Mouse (Mus musculus): Measurements from ENCODE around the gene Lcn4. TPM values are rescaled to one million over a fixed set of nuclear protein-coding genes. Genes with fewer than 3 reads are reported as not detected.
A peak's percentile ranks its signal among the peaks of the same experiment; 100 is the strongest.
"Not testable (repeated sequence)": the region's sequence is repeated elsewhere in the genome, so short reads cannot be mapped to it uniquely, and the experiment has no call there.

Lcn4 gene
- total RNA-seq (2022): not detected

DNA sequence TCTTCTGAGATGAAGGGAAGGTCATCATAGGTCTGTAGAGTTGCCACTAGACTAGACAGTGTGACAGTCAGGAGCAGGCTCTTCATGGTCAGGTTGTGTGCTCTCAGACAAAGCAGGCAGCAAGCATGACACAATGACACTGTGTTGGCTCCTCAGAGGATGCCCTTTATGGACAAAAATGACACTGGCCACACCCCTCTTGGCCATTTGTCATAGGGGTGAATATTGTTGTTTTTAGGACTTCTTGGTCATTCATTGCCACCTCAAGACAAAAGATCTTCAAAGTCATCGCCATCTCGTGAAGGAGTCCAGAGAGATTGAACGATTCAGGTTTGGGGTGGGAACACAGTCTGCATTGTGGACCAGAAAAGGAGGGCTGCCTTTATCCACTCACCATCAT is at the start of gene Lcn4:
TSS of gene Lcn4 (minus strand) at position 101 of the 400 bp plus-strand sequence.
- DNase-seq (ENCODE audit: low spot score in 2 of 2): no peak

DNA sequence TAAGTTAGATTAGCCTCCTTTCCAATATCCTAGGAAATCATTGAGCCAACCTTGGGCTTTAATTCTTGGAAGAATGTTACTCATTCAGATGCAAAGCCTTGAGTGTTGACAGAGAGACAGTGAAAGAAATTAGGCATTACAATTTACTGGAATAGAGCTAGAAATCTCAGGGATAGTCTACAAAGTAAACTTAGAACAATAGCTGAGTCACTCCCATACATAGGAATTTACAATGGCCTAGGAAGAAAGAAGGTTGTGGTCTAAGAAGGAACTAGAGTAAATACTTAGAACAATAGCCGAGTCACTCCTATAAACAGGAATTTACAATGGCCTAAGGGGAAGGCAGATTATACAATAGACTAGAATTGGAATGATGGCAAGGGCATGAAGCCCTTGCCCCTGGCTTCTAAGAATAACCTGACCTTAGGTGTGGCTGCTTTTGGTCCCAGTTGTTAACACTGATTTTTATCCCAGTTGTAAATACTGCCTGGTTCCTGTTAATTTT is 15.1 kb upstream of the Lcn4 start:
- DNase-seq (ENCODE audit: low spot score in 2 of 2): no peak

DNA sequence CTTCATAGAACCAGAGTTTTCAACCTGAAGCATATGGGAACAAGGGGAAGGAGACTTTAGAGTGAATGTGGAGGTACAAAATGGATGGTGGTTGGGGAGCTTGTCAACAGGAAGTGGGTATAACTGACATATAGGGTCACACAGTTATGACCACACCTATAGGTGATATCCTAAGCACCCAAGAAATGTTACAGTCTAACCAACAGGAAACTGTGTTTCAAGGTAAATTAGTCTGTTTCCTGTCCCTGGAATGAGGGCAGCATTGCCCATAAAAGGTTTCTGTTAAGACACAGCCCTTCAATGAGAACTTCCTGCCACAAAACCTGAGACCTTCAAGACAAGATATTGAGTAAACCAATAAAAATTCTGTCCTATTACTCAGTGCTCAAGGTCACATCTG is 2.3 kb downstream of the Lcn4 start:
- no peak for DNase-seq (ENCODE audit: low spot score in 2 of 2)

DNA sequence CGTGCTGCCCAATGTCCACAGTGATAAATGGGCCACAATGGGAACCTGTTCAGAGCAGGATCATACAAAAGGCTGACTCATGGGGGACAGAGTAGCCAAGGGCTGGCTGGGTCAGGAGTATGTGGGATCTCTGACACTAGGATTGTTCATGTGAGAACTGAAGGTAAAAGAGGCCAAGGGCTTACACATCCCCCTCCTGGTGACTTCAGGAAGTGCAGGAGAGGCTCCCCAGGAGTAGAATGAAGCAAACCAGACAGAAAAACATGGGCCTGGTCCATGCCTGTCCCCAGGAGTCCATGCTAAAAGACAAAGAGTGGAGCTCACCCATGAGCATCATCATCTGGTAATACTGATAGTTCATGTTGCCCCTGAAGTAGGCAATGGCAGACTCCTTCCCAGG is 7.5 kb downstream of the Lcn4 start:
- DNase-seq (ENCODE audit: low spot score in 2 of 2): not testable (repeated sequence)

DNA sequence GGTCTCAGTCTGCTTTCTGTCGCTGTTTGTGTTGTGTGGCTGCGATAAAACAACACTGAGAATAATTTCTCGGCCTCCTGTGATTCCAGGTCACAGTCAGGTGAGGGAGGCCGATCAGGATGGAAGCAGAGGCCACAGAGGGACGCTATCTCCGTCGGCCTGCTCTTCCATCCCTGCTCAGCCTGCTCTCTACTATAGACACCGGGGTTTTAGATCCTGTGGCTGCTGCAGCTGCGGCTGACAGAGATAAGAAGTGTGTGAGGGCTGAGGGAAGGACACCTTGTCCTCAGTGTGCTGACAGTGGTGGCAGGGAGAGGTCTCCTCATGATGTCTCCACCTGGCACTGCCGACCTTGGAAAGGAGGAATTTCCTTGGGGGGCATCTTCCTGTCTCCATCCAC is 8.0 kb downstream of the Lcn4 start:
- no peak for DNase-seq (ENCODE audit: low spot score in 2 of 2)

DNA sequence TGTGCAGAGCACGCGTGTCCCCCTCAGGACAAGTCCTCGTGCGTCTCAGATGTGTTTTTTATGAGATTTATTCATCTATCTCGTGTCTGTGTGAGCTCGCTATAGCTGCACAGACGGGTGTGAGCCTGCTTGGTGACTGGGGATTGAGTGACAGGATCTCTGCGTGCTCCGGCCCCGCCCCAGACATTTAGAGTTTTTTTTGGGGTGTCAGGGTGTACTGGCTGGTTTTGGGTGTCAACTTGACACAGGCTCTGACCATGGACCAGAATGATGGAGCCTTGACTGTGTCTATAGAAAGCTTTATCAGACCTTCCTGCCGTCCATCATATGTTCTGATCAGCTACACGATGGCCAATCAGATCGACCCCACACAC is 8.6 kb downstream of the Lcn4 start:
- DNase-seq (ENCODE audit: low spot score in 2 of 2): no peak

DNA sequence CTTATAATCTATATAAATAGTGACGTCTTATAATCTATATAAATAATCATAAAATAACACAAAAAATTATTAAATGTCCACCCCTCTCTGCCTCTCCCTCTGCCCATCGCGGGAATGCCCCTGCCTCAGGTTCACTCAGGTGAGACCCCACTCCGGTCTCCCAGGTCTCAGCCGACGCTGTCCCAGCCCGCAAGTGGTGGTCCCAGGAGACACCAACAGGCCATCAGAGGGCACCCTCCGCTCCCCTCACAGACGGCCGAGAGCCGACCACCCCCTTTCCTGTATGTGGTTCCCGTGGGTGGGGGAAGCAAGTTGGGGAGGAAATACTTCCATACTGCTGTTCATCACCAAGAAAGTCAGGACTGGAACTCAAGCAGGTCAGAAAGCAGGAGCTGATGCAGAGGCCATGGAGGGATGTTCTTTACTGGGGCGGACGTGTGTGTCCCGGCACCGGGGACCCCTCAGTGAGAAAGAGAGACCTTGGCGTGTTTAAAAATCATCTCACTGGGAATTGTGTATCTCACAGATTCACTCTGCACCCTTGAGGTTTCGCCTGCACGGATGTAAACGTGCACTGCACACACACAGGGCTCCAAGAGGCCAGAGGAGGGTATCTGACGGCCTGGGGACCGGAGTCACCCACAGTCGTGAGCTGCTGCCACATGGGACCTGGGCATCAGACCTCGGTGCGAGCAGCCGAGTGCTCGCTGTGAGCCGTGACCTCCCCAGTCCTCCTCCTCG is 9.1 kb downstream of the Lcn4 start:
- DNase-seq (ENCODE audit: low spot score in 2 of 2): no peak

DNA sequence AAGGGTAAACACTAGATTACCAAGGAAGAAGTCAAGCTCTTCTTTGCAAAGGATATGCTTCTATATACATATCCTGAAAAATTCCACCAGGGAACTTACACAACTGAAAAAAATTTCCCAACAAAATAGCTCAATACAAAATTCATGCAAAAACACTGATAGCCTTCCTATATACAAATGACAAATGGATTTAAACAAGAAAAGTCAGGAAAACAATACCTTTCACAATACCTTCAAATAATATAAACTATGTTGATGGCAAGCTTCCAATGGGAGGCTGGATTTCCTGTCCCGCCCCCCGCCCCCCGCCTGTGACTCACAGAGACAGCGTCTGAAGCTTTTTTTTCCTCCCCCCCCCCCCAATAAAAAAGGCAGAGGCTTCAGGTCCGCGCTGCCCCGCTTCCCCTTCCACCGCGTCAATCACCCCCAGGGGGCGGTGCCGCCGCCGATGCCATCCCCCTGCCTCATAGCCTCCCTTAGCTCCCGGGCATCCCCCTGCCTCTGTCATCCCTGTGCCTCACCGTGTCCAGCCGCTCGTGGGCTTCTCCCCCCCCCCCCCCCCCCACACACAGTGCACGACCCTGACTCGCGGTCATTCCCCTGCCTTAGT is 9.8 kb downstream of the Lcn4 start:
- no peak for DNase-seq (ENCODE audit: low spot score in 2 of 2)

DNA sequence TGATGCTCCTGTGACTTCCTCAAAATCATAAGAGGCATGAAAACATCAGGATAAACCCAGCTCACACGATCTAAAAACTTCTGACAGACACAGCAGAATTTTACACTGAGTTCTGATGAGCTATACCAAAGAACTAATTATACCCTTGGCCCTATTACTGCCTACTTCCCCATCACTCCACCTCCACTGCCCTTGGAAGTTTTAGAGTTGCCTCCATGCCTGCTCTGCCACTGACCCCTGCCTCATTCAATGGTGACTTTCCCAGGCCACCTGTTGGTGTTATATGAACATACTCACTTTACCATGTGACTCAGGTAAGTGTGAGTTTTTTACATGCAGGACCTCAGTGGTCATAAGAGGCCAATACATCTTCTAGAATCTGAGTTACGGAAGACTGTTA is 13.7 kb downstream of the Lcn4 start:
- DNase-seq (ENCODE audit: low spot score in 2 of 2): no peak

DNA sequence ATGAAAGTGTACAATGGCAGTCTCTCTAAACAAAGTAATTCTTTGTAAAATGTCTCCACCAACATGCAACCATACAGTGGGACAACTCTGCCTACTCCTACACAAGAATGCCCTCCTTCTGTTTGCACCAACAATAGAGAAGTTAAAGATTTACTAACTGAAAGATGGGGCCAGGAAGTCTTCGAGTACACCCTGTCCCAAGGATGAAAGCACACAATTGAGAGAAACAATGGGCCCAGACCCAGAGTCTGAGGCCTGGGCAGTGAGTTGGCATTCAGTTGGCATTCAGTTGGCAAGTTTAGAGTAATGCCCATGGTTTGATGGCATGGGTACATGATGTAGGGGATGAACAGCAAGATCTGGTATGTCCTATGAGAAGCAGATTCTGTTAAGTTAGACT is 16.4 kb downstream of the Lcn4 start:
- no peak for DNase-seq (ENCODE audit: low spot score in 2 of 2)

DNA sequence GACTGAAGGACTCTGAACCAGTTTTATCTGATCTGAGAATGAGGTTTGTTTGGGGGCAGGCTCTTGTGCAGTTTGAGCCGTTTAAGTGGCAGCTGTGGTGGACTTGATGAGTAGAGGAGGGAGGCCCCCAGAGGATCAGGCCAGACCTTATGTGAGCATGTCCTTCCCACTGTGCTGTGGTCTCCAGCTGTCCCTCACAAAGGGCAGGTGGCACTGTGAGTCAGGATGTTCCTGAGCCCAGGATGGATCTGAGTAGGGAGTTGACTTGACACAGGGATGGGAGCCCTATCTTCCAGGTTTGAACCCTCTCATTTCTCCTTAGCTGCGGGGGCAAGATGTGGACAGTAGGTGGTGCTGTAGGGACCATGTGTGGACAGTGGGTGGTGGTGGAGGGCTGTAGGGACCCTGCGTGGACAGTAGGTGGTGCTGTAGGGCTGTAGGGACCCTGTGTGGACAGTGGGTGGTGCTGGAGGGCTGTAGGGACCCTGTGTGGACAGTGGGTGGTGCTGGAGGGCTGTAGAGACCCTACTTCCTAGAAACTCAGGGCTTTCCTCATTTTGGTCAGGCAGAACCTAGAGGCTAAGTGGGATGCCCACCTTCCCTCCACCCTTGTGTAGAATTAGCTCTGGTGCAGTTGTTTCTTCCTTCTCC is 24.3 kb downstream of the Lcn4 start:
- DNase-seq (ENCODE audit: low spot score in 2 of 2): peak; percentile 68 to 77

DNA sequence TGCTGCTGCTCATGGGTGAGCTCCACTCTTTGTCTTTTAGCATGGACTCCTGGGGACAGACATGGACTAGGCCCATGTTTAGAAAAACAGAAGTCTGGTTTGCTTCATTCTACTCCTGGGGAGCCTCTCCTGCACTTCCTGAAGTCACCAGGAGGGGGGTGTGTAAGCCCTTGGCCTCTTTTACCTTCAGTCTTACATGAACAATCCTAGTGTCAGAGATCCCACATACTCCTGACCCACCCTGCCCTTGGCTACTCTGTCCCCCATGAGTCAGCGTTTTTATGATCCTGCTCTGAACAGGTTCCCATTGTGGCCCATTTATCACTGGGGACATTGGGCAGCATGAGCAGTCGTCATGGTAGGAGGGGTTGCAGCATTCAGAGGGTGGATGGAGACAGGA is 27.1 kb downstream of the Lcn4 start:
- DNase-seq (ENCODE audit: low spot score in 2 of 2): no peak

DNA sequence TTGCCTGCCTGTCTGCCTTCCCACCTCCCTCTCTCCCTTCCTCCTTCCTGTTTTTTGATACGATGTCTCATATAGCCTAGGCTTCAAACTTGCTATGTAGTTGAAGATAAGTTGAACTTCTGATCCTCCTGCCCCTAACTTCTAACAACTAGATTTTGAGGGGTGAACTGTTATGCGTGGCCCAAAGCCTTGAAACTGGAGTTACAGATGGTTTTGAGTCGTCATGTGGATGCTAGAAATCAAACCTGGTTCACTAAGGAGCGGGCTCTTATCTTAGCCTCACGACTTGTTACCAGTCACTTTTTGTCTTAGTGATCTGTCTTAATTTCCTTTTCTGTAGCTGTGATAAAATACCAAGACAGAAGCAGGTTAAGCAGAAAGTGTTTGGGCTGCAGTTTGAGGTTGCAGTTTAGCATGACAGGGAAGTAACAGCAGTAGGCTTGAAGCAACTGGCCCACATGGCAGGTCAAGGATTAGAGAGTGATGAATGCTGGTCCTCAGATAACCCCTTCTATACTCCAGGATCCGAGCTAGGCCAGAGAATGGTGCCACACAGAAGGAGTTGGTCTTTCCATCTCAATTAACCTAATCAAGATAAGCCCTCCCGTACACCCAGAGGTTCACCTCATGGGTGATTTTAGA is 30.0 kb downstream of the Lcn4 start:
- DNase-seq (ENCODE audit: low spot score in 2 of 2): no peak

DNA sequence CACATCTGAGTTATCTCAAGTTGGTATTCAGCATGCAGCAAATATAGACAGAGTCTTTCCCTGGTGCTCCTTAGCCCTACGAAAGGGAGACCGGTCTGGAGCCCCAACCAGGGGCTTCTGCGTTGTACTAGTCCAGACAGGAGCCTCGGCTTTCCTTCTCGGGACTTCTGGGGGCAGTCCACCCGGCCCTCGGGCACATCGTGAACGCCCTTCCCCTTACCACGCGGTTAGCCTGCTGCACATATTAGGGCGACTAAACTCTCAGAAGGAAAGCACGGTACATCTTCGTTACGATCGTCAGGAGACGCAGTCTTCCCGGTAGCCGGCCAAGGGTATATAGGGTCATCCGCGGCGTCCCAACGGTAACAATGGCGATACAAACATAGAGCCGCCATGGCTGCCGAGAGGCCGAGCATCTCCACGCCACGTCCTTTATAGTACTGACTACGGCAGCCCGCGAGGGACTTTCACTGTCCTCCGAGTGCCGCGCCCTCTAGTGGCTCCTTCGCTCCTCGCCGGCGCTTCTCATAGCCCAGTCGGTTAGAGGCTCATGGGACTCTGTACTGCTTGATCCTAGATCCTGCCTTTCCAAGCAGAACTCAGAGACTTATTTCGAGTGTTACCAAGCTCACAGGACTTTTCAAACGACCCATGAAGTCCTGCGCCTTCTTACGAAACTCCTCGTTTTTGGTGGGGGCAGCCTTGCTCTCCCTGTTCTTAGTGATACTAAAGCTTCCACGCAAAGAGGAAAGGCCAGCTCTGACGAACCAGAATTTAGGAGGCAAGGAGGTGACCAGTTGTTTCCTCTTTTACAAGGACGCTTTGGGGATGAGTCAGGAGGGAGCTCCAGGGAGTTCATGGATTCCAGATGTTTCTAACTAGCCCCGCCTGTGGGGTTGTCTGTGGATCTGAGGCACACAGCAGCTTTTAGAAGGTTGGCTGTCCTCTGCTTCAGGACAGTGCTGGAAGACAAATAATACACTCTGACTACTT is 30.9 kb downstream of the Lcn4 start:
- DNase-seq (ENCODE audit: low spot score in 2 of 2): peak; percentile 91 to 98

DNA sequence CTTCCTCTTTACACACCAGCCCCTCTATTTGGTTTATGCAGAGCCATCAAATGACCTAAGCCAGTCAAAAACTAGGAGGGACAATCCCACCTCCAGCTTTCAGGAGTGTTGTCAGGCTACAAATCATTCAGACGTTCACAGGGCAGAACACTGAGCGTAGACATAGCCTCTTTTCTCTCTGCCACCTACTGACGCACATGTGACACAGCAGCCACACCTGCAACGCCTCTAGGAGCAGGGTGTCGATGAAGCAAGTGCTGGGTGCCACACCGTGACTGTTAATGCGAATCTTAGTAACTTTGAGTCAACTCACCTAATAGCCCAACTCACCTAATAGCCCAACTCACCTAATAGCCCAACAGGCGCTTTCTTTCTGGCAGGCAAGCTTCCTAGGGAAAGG is 32.0 kb downstream of the Lcn4 start:
- DNase-seq (ENCODE audit: low spot score in 2 of 2): no peak

DNA sequence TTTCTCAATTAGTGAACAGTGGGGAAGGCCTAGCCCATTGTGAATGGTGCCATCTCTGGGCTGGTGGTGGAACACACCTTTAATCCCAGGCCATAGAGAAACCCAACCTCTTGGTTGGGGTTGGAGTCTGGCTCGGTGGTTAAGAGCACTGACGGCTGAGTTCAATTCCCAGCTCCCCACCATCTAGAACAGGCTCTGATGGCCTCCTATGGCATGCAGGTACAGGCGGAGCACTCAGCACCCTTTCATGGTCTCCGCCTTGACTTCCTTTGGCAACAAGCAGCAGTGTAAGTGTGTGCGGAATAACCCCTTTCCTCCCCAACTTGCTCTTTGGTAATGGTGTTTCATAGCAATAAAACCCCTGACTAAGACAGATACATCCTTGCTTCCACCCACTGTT is 32.5 kb downstream of the Lcn4 start:
- no peak for DNase-seq (ENCODE audit: low spot score in 2 of 2)

DNA sequence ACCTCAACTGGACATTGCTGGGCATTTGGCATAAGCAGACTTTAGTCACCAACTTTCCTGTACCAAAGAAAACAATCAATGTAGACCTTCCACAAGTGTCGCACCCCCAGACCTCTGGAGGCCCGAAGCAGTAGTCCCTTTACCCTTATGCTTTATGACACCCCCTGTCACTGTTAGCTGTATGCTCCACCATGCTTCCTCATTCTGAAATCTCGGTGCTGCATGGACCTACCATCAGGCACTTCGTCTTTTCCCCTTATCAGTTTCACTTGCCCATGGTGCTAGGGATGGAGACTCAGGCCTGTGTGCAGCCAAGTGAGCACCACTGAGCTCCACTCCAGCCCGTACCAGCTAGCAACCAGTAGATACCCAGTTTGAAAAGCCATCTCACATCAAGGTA is 33.0 kb downstream of the Lcn4 start:
- no peak for DNase-seq (ENCODE audit: low spot score in 2 of 2)

DNA sequence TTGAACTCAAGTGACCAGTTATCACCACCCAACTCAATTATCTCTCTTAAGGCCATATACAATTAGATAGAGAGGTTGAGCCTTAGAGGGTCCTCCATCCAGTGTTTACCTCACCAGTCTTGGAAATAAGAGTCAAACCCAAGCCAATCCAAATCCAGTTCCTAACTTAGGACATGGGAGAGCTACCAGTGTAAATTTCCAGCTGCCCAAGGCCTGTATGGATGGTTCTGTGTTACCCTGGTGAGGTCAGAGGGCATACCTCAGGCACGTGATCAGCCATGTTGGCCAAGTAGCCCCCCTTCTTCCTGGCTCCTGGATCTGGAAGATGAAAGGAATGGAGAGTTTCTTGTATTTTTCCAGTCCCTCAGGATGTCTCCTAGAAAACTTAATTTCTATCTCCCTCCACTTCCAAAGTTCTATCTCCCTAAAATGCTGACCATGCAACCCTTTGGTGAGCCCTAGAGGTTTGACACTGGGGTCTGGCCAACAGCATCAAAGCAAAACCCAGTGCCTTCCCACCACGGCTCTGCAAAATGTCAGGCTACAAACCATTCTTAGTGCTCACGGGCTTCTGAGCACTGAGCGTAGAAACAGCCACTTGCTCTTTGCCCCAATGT is 33.7 kb downstream of the Lcn4 start:
- no peak for DNase-seq (ENCODE audit: low spot score in 2 of 2)

DNA sequence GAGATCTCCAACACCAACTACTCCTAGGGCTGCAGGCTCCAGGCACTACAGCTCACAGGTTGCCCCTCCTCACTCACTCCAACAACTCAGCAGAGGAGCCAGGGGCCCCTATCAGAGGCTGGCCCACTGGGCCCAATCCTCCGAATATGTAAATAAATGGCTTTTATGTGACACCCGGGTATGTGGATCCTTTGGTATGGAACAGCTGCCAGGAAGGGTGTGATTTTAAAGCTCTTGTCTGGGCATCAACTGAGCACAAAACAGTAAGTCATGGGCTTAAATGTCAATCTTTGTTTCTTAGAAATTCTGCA is 34.8 kb downstream of the Lcn4 start:
- DNase-seq (ENCODE audit: low spot score in 2 of 2): no peak

DNA sequence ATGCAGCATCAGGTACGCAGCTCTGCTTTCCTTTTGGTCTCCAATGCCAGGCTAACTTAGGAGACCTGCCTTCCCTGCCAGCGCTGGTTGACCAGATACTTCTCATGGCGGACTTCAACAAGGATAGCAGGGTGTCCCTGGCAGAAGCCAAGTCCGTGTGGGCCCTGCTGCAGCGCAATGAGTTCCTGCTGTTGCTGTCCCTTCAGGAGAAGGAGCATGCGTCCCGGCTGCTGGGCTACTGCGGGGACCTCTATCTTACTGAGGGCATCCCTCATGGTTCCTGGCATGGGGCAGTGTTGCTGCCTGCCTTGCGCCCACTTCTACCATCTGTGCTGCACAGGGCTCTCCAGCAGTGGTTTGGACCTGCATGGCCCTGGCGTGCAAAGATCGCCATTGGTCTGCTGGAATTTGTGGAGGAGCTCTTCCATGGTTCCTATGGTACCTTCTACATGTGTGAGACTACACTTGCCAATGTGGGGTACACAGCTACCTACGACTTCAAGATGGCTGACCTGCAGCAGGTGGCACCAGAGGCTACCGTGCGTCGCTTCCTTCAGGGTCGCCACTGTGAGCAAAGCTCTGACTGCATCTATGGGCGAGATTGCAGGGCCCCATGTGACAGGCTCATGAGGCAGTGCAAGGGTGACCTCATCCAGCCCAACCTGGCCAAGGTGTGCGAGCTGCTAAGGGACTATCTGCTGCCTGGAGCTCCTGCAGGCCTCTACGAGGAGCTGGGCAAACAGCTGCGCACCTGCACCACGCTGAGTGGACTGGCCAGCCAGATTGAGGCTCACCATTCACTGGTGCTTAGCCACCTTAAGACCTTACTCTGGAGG is 35.4 kb downstream of the Lcn4 start:
- DNase-seq (ENCODE audit: low spot score in 2 of 2): no peak
